Mouse (Mus musculus): ENCODE data around the gene Nol4l. TPM values are rescaled to one million over a fixed set of nuclear protein-coding genes. Genes with fewer than 3 reads are reported as not detected.

The Nol4l gene
- polyA plus RNA-seq, 1 experiment = 10.6 TPM

DNA sequence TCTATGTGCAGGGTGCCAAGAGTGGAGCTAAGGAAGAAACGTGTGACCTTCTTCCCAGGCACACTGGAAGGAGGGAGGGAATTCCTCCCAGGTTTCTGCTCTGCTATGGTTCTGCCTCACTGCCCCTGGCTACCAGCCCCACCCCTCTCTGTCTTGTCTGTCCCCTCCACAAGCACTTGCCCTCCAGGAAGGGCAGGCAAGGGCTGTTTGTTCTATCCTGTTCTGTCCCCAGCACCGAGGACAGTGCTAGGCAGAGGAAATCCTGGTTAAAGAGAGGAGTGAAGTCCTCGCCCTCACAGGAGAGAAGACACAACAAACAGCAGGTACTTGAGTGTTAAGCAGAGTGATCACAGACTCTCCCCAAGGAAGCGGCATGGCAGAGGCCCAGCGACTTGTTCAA is 16.7 kb upstream of the Nol4l start:
- H3K4me1 ChIP-seq = peaks cover 100% of the 10 kb centered on the region
- TF ChIP-seq FLI1 (IDR thresholded peaks at IDR 0.05; ENCODE audit: low read length) = no peak
- TF ChIP-seq GATA1 (IDR thresholded peaks at IDR 0.05; ENCODE audit: borderline replicate concordance, low read length) = no peak

DNA sequence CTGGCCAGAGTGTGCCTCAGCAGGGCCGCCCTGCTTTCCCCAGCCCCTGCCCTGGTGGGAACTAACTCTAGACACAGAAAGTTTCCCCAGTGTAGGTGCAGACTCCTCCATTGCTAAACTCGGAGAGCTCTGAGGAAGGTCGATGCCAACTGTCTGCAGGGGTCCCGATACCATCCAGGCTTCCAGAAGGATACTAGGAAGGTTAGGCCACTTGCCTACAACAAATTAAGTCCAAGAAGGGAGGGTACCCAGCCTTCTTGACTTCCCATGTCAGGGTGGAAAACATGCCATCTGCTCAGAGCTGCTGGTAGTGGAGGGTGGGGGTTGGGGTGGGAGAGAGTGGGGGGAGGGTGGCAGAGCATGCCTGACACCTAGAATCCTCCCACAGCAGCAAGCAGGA is 15.0 kb upstream of the Nol4l start:
- TF ChIP-seq FLI1 (IDR thresholded peaks at IDR 0.05; ENCODE audit: low read length) (no peak), GATA1 (IDR thresholded peaks at IDR 0.05; ENCODE audit: borderline replicate concordance, low read length) (no peak)
- peaks cover 97% of the 10 kb centered on the region for H3K4me1 ChIP-seq
- H3K36me3 ChIP-seq (replicated peaks; ENCODE audit: low read length) = no peaks in the 10 kb centered on the region
- no peaks in the 10 kb centered on the region for H3K9me3 ChIP-seq
- peak overlapping the region; percentile 83 for H3K4me3 ChIP-seq (replicated peaks)
- peaks cover 3% of the 10 kb centered on the region for H3K27me3 ChIP-seq (replicated peaks)

More for the DNA sequence above, 16.7 kb upstream of the Nol4l start:
- Histone ChIP-seq H3K4me3 (replicated peaks) (no peak overlapping the region), H3K9me3 (no peaks in the 10 kb centered on the region), H3K27me3 (replicated peaks) (no peaks in the 10 kb centered on the region), H3K36me3 (replicated peaks; ENCODE audit: low read length) (no peaks in the 10 kb centered on the region)

GRCm38 (mm10) chr2:153543911-153544730 is 14.3 kb upstream of the Nol4l start:
- H3K4me1 ChIP-seq = peaks cover 90% of the 10 kb centered on the region

DNA sequence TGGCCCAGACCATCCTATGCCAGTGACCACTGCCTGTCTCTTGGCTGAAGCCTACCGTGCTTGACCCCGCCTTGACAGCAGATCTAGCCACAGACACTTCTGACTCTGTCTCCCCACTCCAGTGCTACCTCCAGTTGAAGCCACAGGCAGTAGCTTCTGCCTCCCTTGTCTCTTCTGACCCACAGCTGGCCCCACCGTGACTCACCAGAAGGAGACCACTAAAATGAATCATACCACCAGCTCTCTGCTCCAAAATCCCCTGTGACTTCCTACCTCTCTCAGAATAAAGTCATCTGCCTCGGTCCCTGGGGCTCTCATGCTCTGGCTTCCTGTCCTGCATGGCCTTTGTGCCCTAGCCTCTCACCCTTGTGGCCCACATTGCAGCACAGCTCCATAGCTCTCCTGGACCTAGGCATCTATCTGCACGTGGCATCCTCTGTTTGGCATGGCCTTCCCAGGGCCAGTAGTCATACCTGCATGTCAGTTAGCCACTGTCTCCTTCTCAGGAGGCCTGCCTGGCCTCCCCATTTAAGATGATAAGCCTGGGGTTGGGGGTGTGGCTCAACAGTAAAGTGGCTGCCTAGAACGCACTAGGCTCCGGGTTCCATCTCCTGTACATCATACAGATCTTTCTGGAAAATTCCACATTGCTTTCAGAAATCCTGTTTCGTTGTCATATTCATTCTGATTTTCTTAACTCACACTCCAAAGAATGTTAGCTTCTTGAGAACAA is 13.3 kb upstream of the Nol4l start:
- TF ChIP-seq GATA1 (IDR thresholded peaks at IDR 0.05; ENCODE audit: borderline replicate concordance, low read length) (no peak), FLI1 (IDR thresholded peaks at IDR 0.05; ENCODE audit: low read length) (no peak)
- H3K27me3 ChIP-seq (replicated peaks) = peaks cover 3% of the 10 kb centered on the region
- H3K4me3 ChIP-seq (replicated peaks) = peak overlapping the region; percentile 78
- H3K36me3 ChIP-seq (replicated peaks; ENCODE audit: low read length) = no peaks in the 10 kb centered on the region
- no peaks in the 10 kb centered on the region for H3K9me3 ChIP-seq
- peaks cover 84% of the 10 kb centered on the region for H3K4me1 ChIP-seq

More at GRCm38 (mm10) chr2:153543911-153544730, 14.3 kb upstream of the Nol4l start:
- TF ChIP-seq FLI1 (IDR thresholded peaks at IDR 0.05; ENCODE audit: low read length) (no peak), GATA1 (IDR thresholded peaks at IDR 0.05; ENCODE audit: borderline replicate concordance, low read length) (no peak)
- H3K27me3 ChIP-seq (replicated peaks) = peaks cover 3% of the 10 kb centered on the region
- H3K9me3 ChIP-seq = no peaks in the 10 kb centered on the region
- H3K36me3 ChIP-seq (replicated peaks; ENCODE audit: low read length) = no peaks in the 10 kb centered on the region
- peak overlapping the region; percentile 83 for H3K4me3 ChIP-seq (replicated peaks)

DNA sequence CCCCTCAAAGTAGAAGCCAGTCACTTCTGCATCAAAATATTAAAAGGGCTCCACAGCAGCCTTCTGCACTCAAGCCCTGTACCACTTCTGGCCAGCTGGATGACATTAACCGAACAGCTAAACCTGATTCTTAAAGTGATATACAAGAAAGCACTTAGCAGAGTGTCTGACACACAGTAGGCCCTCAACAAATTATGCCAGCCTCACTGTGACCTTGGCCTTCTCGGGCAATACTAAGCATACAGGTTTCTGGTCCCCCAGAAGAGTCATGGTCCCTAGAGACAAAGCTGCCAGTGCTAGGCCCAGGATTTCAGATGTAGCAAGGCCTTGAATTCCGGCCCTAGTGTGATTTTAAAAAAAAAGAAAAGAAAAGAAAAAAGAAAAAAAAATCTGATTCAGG is 9.1 kb upstream of the Nol4l start:
- peaks cover 5% of the 10 kb centered on the region for H3K27me3 ChIP-seq (replicated peaks)
- peaks cover 58% of the 10 kb centered on the region for H3K4me1 ChIP-seq
- no peak overlapping the region for H3K4me3 ChIP-seq (replicated peaks)
- H3K9me3 ChIP-seq = peaks cover 8% of the 10 kb centered on the region
- peaks cover 8% of the 10 kb centered on the region for H3K36me3 ChIP-seq (replicated peaks; ENCODE audit: low read length)
- TF ChIP-seq GATA1 (IDR thresholded peaks at IDR 0.05; ENCODE audit: borderline replicate concordance, low read length) = no peak
- TF ChIP-seq FLI1 (IDR thresholded peaks at IDR 0.05; ENCODE audit: low read length) = no peak

DNA sequence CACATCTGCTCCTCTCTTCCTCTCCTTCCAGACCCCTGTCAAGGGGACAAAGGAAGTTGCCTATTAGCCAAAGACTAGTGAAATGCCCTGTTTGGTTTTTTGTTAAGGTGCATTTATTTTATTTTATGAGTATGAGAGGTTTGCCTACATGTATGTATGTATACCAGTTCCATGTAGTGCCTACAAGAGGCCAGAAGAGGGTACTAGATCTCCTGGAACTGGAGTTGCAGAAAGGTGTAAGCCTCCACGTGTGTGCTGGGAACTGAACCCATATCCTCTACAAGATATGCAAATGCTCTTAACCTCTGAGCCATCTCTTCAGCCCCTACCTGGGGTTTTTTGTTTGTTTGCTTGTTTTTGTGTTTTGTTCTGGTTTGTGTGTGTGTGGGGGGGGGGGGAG is 4.2 kb upstream of the Nol4l start:
- TF ChIP-seq FLI1 (IDR thresholded peaks at IDR 0.05; ENCODE audit: low read length) (no peak), GATA1 (IDR thresholded peaks at IDR 0.05; ENCODE audit: borderline replicate concordance, low read length) (no peak)
- peaks cover 13% of the 10 kb centered on the region for H3K36me3 ChIP-seq (replicated peaks; ENCODE audit: low read length)
- H3K4me3 ChIP-seq (replicated peaks) = no peak overlapping the region
- peaks cover 53% of the 10 kb centered on the region for H3K4me1 ChIP-seq
- peaks cover 2% of the 10 kb centered on the region for H3K27me3 ChIP-seq (replicated peaks)
- peaks cover 9% of the 10 kb centered on the region for H3K9me3 ChIP-seq

- H3K4me1 ChIP-seq = peaks cover 56% of the 10 kb centered on the region
- H3K4me3 ChIP-seq (replicated peaks) = peak overlapping the region; percentile 96
- H3K36me3 ChIP-seq (replicated peaks; ENCODE audit: low read length) = peaks cover 19% of the 10 kb centered on the region
- H3K27me3 ChIP-seq (replicated peaks) = no peaks in the 10 kb centered on the region
- TF ChIP-seq FLI1 (IDR thresholded peaks at IDR 0.05; ENCODE audit: low read length) (no peak), GATA1 (IDR thresholded peaks at IDR 0.05; ENCODE audit: borderline replicate concordance, low read length) (no peak)
- H3K9me3 ChIP-seq = peaks cover 9% of the 10 kb centered on the region
Measured at GRCm38 (mm10) chr2:153530948-153531347, 1.2 kb upstream of the Nol4l start.

DNA sequence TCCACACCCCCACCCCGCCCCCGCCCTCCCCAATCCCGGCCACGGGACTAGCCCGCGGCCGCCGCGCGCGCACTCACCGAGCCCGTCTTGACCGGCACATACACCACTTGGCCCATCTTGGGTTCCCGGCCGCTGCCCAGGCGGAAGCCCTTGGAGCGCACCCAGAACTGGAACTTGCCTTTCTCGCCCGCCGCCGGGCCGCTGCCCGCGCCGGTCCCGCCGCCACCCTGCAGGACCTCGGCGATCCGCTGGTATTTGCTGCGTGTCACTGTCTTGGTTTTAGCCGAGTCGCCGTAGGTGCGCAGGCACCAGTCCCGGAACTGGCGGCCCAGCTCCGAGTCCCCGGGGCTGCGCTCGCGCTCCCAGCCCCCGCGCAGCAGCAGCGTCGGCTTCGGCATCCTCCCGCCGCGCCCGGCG is 398 bp downstream of the Nol4l start:
- H3K27me3 ChIP-seq (replicated peaks) = no peaks in the 10 kb centered on the region
- peak overlapping the region; percentile 96 for H3K4me3 ChIP-seq (replicated peaks)
- TF ChIP-seq FLI1 (IDR thresholded peaks at IDR 0.05; ENCODE audit: low read length) = no peak
- no peak for TF ChIP-seq GATA1 (IDR thresholded peaks at IDR 0.05; ENCODE audit: borderline replicate concordance, low read length)
- peaks cover 6% of the 10 kb centered on the region for H3K9me3 ChIP-seq
- H3K36me3 ChIP-seq (replicated peaks; ENCODE audit: low read length) = peaks cover 26% of the 10 kb centered on the region
- H3K4me1 ChIP-seq = peaks cover 69% of the 10 kb centered on the region

GRCm38 (mm10) chr2:153528571-153529364 is 1.0 kb downstream of the Nol4l start:
- H3K27me3 ChIP-seq (replicated peaks) = no peaks in the 10 kb centered on the region

More at GRCm38 (mm10) chr2:153528571-153529364, 1.0 kb downstream of the Nol4l start:
- Histone ChIP-seq H3K4me1 (peaks cover 73% of the 10 kb centered on the region), H3K9me3 (0 out of 2 replicates have a peak, but pooled peaks cover under 1% of the 10 kb centered on the region), H3K36me3 (replicated peaks; ENCODE audit: low read length) (peaks cover 25% of the 10 kb centered on the region), H3K4me3 (replicated peaks) (peak overlapping the region; percentile 96)
- TF ChIP-seq FLI1 (IDR thresholded peaks at IDR 0.05; ENCODE audit: low read length) = no peak
- TF ChIP-seq GATA1 (IDR thresholded peaks at IDR 0.05; ENCODE audit: borderline replicate concordance, low read length) = no peak

Data from megakaryocyte, embryonic 14.5 days (primary cell).